Mouse (Mus musculus) liver, embryonic 13.5 days (tissue): ENCODE measurements at regions not wholly inside any gene's neighbourhood (a gene's known extent, or its start where the extent isn't known, plus 50 kb on each side); places are given as distances from the start of the nearest gene placed in this dataset.

Source experiments
- ATAC-seq: fragments of 200-750 bp; cut with Nextera tagmentation; 2 replicates; pipeline ENCODE4 v1.8.0; 2017; ENCODE audit warnings: low read depth, mild to moderate bottlenecking, moderate number of reproducible peaks, moderate library complexity
- DNase-seq: peaks from one replicate; pipeline ENCODE4 v3.0.0; 2022
- H3K27ac ChIP-seq: fragments of 300-500 bp; sonication (generic); 2 replicates; pipeline ENCODE4 v1.5.1; 2015; ENCODE audit warnings: moderate library complexity, mild to moderate bottlenecking, inconsistent platforms
- H3K27me3 ChIP-seq: fragments of 300-500 bp; sonication (generic); 2 replicates; pipeline ENCODE4 v1.6.1; 2015; ENCODE audit warnings: mild to moderate bottlenecking, inconsistent platforms
- H3K36me3 ChIP-seq: fragments of 300-500 bp; sonication (generic); 2 replicates; pipeline ENCODE4 v1.6.1; 2015; ENCODE audit warnings: mild to moderate bottlenecking, inconsistent platforms
- H3K4me1 ChIP-seq: fragments of 300-500 bp; sonication (generic); replicated peaks from 2 replicates; pipeline ENCODE4 v1.6.1; 2015; ENCODE audit warnings: inconsistent platforms
- H3K4me2 ChIP-seq: fragments of 300-500 bp; sonication (generic); 2 replicates; pipeline ENCODE4 v1.6.1; 2015; ENCODE audit warnings: inconsistent platforms, mild to moderate bottlenecking, moderate library complexity
- H3K4me3 ChIP-seq: fragments of 300-500 bp; sonication (generic); replicated peaks from 2 replicates; pipeline ENCODE4 v1.5.1; 2015; ENCODE audit warnings: mild to moderate bottlenecking, inconsistent platforms
- H3K9ac ChIP-seq: fragments of 300-500 bp; sonication (generic); 2 replicates; pipeline ENCODE4 v1.6.1; 2015; ENCODE audit warnings: mild to moderate bottlenecking, inconsistent platforms
- H3K9me3 ChIP-seq: fragments of 300-500 bp; sonication (generic); replicated peaks from 2 replicates; pipeline ENCODE4 v1.6.1; 2016; ENCODE audit warnings: inconsistent platforms
- WGBS: fragments of 180-500 bp; shearing (Covaris S2); methylation state at CpG from one replicate; pipeline ENCODE4 v1.1.7; 2015; ENCODE audit not compliant: insufficient replicate concordance; 5-methylcytosine and 5-hydroxymethylcytosine counted together

GRCm38 (mm10) chr19:21170785-21171184, 101.3 kb upstream of the Zfand5 start:
- ATAC-seq (no peak), DNase-seq (no peak)
- H3K4me2 ChIP-seq = no peak overlapping the region
- H3K4me1 ChIP-seq = 0 out of 2 replicates have a peak, but pooled peaks cover 3% of the 10 kb centered on the region
- H3K9ac ChIP-seq = no peak overlapping the region
- no peak overlapping the region for H3K4me3 ChIP-seq
- H3K27ac ChIP-seq = no peak overlapping the region
- WGBS = 7% methylated on average over 2 of the region's 2 CpGs
- no peaks in the 10 kb centered on the region for H3K27me3 ChIP-seq
- H3K9me3 ChIP-seq = no peaks in the 10 kb centered on the region
- no peaks in the 10 kb centered on the region for H3K36me3 ChIP-seq

GRCm38 (mm10) chr19:21166939-21167338, 105.1 kb upstream of the Zfand5 start:
- Histone ChIP-seq H3K4me3 (no peak overlapping the region), H3K36me3 (no peaks in the 10 kb centered on the region), H3K4me1 (0 out of 2 replicates have a peak, but pooled peaks cover 3% of the 10 kb centered on the region), H3K27me3 (no peaks in the 10 kb centered on the region), H3K4me2 (0 out of 2 replicates have a peak overlapping the region, but pooled peaks have one; percentile 8), H3K27ac (no peak overlapping the region), H3K9me3 (no peaks in the 10 kb centered on the region), H3K9ac (no peak overlapping the region)
- ATAC-seq (no peak), DNase-seq (no peak)
- 64% methylated on average over 4 of the region's 4 CpGs for WGBS

GRCm38 (mm10) chr19:21166465-21166860, 105.6 kb upstream of the Zfand5 start:
- H3K4me3 ChIP-seq = no peak overlapping the region
- H3K4me1 ChIP-seq = 0 out of 2 replicates have a peak, but pooled peaks cover 3% of the 10 kb centered on the region
- H3K27me3 ChIP-seq = no peaks in the 10 kb centered on the region
- no peaks in the 10 kb centered on the region for H3K36me3 ChIP-seq
- no peak overlapping the region for H3K9ac ChIP-seq
- no peaks in the 10 kb centered on the region for H3K9me3 ChIP-seq
- H3K4me2 ChIP-seq = 0 out of 2 replicates have a peak overlapping the region, but pooled peaks have one; percentile 8
- no peak overlapping the region for H3K27ac ChIP-seq
- WGBS = 60% methylated on average over 5 of the region's 5 CpGs
- DNase-seq (no peak), ATAC-seq (no peak)

GRCm38 (mm10) chr19:21165763-21166464, 106.2 kb upstream of the Zfand5 start:
- WGBS = 58% methylated on average over 10 of the region's 10 CpGs
- H3K27ac ChIP-seq = no peak overlapping the region

GRCm38 (mm10) chr19:21163978-21164377, 108.1 kb upstream of the Zfand5 start:
- H3K4me2 ChIP-seq = no peak overlapping the region
- ATAC-seq = no peak

More at GRCm38 (mm10) chr19:21165763-21166464, 106.2 kb upstream of the Zfand5 start:
- Histone ChIP-seq H3K4me1 (0 out of 2 replicates have a peak, but pooled peaks cover 3% of the 10 kb centered on the region), H3K36me3 (no peaks in the 10 kb centered on the region), H3K4me3 (no peak overlapping the region), H3K9me3 (no peaks in the 10 kb centered on the region), H3K9ac (no peak overlapping the region), H3K4me2 (no peak overlapping the region), H3K27me3 (no peaks in the 10 kb centered on the region)
- ATAC-seq = no peak
- no peak for DNase-seq

GRCm38 (mm10) chr19:21160946-21161345, 111.1 kb upstream of the Zfand5 start:
- no peak overlapping the region for H3K4me3 ChIP-seq
- H3K36me3 ChIP-seq = no peaks in the 10 kb centered on the region
- H3K4me1 ChIP-seq = no peaks in the 10 kb centered on the region
- H3K4me2 ChIP-seq = no peak overlapping the region
- no peaks in the 10 kb centered on the region for H3K27me3 ChIP-seq
- 51% methylated on average over 4 of the region's 4 CpGs for WGBS
- no peak overlapping the region for H3K27ac ChIP-seq
- ATAC-seq (no peak), DNase-seq (no peak)
- no peaks in the 10 kb centered on the region for H3K9me3 ChIP-seq
- no peak overlapping the region for H3K9ac ChIP-seq

More at GRCm38 (mm10) chr19:21163978-21164377, 108.1 kb upstream of the Zfand5 start:
- 60% methylated on average over 2 of the region's 2 CpGs for WGBS
- H3K27ac ChIP-seq = no peak overlapping the region
- no peaks in the 10 kb centered on the region for H3K36me3 ChIP-seq
- DNase-seq = no peak
- no peak overlapping the region for H3K4me3 ChIP-seq
- no peak overlapping the region for H3K9ac ChIP-seq
- no peaks in the 10 kb centered on the region for H3K9me3 ChIP-seq
- H3K4me1 ChIP-seq = 0 out of 2 replicates have a peak, but pooled peaks cover 3% of the 10 kb centered on the region
- no peaks in the 10 kb centered on the region for H3K27me3 ChIP-seq

GRCm38 (mm10) chr19:21159189-21160137, 112.6 kb upstream of the Zfand5 start:
- no peak overlapping the region for H3K9ac ChIP-seq
- whole genome bisulfite sequencing = 59% methylated on average over 8 of the region's 8 CpGs
- no peaks in the 10 kb centered on the region for H3K27me3 ChIP-seq
- H3K4me2 ChIP-seq = no peak overlapping the region
- H3K36me3 ChIP-seq = no peaks in the 10 kb centered on the region
- DNase-seq = no peak
- ATAC-seq = no peak
- no peaks in the 10 kb centered on the region for H3K9me3 ChIP-seq
- H3K4me3 ChIP-seq = no peak overlapping the region
- H3K4me1 ChIP-seq = no peaks in the 10 kb centered on the region
- H3K27ac ChIP-seq = no peak overlapping the region

- no peak for ATAC-seq
- Histone ChIP-seq H3K4me1 (no peaks in the 10 kb centered on the region), H3K9ac (no peak overlapping the region), H3K27me3 (no peaks in the 10 kb centered on the region), H3K27ac (no peak overlapping the region), H3K36me3 (no peaks in the 10 kb centered on the region), H3K4me3 (no peak overlapping the region), H3K4me2 (no peak overlapping the region), H3K9me3 (no peaks in the 10 kb centered on the region)
- 35% methylated on average over 1 of the region's 1 CpGs for WGBS
- DNase-seq = no peak
Observed at GRCm38 (mm10) chr19:21154162-21154561, 117.9 kb upstream of the Zfand5 start.

GRCm38 (mm10) chr19:21152027-21152426, 120.1 kb upstream of the Zfand5 start:
- Histone ChIP-seq H3K4me3 (no peak overlapping the region), H3K4me2 (no peak overlapping the region), H3K36me3 (no peaks in the 10 kb centered on the region), H3K27ac (no peak overlapping the region), H3K9me3 (no peaks in the 10 kb centered on the region), H3K9ac (no peak overlapping the region), H3K27me3 (no peaks in the 10 kb centered on the region), H3K4me1 (no peaks in the 10 kb centered on the region)
- DNase-seq (no peak), ATAC-seq (no peak)
- 67% methylated on average over 3 of the region's 3 CpGs for WGBS

GRCm38 (mm10) chr19:21150849-21151248, 121.2 kb upstream of the Zfand5 start:
- Histone ChIP-seq H3K4me3 (no peak overlapping the region), H3K4me1 (no peaks in the 10 kb centered on the region), H3K9me3 (no peaks in the 10 kb centered on the region), H3K36me3 (no peaks in the 10 kb centered on the region), H3K4me2 (no peak overlapping the region), H3K9ac (no peak overlapping the region), H3K27me3 (no peaks in the 10 kb centered on the region), H3K27ac (no peak overlapping the region)
- DNase-seq (no peak), ATAC-seq (no peak)
- WGBS = 66% methylated on average over 3 of the region's 3 CpGs

- DNase-seq (no peak), ATAC-seq (no peak)
- 83% methylated on average over 1 of the region's 1 CpGs for WGBS
Observed at GRCm38 (mm10) chr19:21150241-21150640, 121.8 kb upstream of the Zfand5 start.

More at GRCm38 (mm10) chr19:21150241-21150640, 121.8 kb upstream of the Zfand5 start:
- H3K9ac ChIP-seq = no peak overlapping the region
- H3K4me2 ChIP-seq = no peak overlapping the region
- H3K36me3 ChIP-seq = no peaks in the 10 kb centered on the region
- no peaks in the 10 kb centered on the region for H3K27me3 ChIP-seq
- H3K9me3 ChIP-seq = no peaks in the 10 kb centered on the region
- H3K4me3 ChIP-seq = no peak overlapping the region
- H3K4me1 ChIP-seq = no peaks in the 10 kb centered on the region
- H3K27ac ChIP-seq = no peak overlapping the region
